Mouse (Mus musculus): ENCODE measurements around the gene Ndufs4. TPM values are rescaled to one million over a fixed set of nuclear protein-coding genes. Genes with fewer than 3 reads are reported as not detected.

Gene Ndufs4
- polyA plus RNA-seq, 1 experiment, result not detected

- no peaks in the 10 kb centered on the region for H3K4me1 ChIP-seq (ENCODE audit: control insufficient read depth, insufficient read depth, low read length)
- H3K27ac ChIP-seq (ENCODE audit: insufficient read depth, low read depth, low read length), result no peak overlapping the region
- WGBS, result 83% methylated on average over 2 of the region's 2 CpGs
- H3K4me3 ChIP-seq (ENCODE audit: insufficient read depth, low read depth, low read length), result no peak overlapping the region
- no peak for TF ChIP-seq CTCF (IDR thresholded peaks at IDR 0.05; ENCODE audit: insufficient read depth, low read depth, low read length)
These were observed 10.8 kb upstream of the Ndufs4 start for GRCm38 (mm10) chr13:114398906-114399305.

- H3K4me3 ChIP-seq (ENCODE audit: insufficient read depth, low read depth, low read length), result no peak overlapping the region
- no peaks in the 10 kb centered on the region for H3K4me1 ChIP-seq (ENCODE audit: control insufficient read depth, insufficient read depth, low read length)
- TF ChIP-seq POLR2A (IDR thresholded peaks at IDR 0.05; ENCODE audit: insufficient read depth, low read depth, low read length), result no peak
- TF ChIP-seq CTCF (IDR thresholded peaks at IDR 0.05; ENCODE audit: insufficient read depth, low read depth, low read length), result no peak
- 54% methylated on average over 9 of the region's 9 CpGs for WGBS
- H3K27ac ChIP-seq (ENCODE audit: insufficient read depth, low read depth, low read length), result no peak overlapping the region
These were observed 9.2 kb upstream of the Ndufs4 start for GRCm38 (mm10) chr13:114397281-114397680.

- Histone ChIP-seq H3K4me3 (ENCODE audit: insufficient read depth, low read depth, low read length) (no peak overlapping the region), H3K27ac (ENCODE audit: insufficient read depth, low read depth, low read length) (no peak overlapping the region), H3K4me1 (ENCODE audit: control insufficient read depth, insufficient read depth, low read length) (no peaks in the 10 kb centered on the region)
- no peak for TF ChIP-seq CTCF (IDR thresholded peaks at IDR 0.05; ENCODE audit: insufficient read depth, low read depth, low read length)
- no peak for TF ChIP-seq POLR2A (IDR thresholded peaks at IDR 0.05; ENCODE audit: insufficient read depth, low read depth, low read length)
- WGBS, result 29% methylated on average over 10 of the region's 10 CpGs
These were observed 8.8 kb upstream of the Ndufs4 start for GRCm38 (mm10) chr13:114396863-114397262.

GRCm38 (mm10) chr13:114394784-114395183 lies 6.7 kb upstream of the Ndufs4 start:
- Histone ChIP-seq H3K4me1 (ENCODE audit: control insufficient read depth, insufficient read depth, low read length) (no peaks in the 10 kb centered on the region), H3K4me3 (ENCODE audit: insufficient read depth, low read depth, low read length) (no peak overlapping the region), H3K27ac (ENCODE audit: insufficient read depth, low read depth, low read length) (no peak overlapping the region)
- WGBS, result 61% methylated on average over 2 of the region's 2 CpGs
- TF ChIP-seq POLR2A (IDR thresholded peaks at IDR 0.05; ENCODE audit: insufficient read depth, low read depth, low read length), result no peak
- no peak for TF ChIP-seq CTCF (IDR thresholded peaks at IDR 0.05; ENCODE audit: insufficient read depth, low read depth, low read length)

- no peaks in the 10 kb centered on the region for H3K4me1 ChIP-seq (ENCODE audit: control insufficient read depth, insufficient read depth, low read length)
- no peak overlapping the region for H3K27ac ChIP-seq (ENCODE audit: insufficient read depth, low read depth, low read length)
- TF ChIP-seq POLR2A (IDR thresholded peaks at IDR 0.05; ENCODE audit: insufficient read depth, low read depth, low read length) (no peak), CTCF (IDR thresholded peaks at IDR 0.05; ENCODE audit: insufficient read depth, low read depth, low read length) (no peak)
- H3K4me3 ChIP-seq (ENCODE audit: insufficient read depth, low read depth, low read length), result no peak overlapping the region
These were observed 4.4 kb upstream of the Ndufs4 start for GRCm38 (mm10) chr13:114392501-114392900.

- TF ChIP-seq CTCF (IDR thresholded peaks at IDR 0.05; ENCODE audit: insufficient read depth, low read depth, low read length), result no peak
- peak; percentile 62; the same call in 1 of the 2 replicates for TF ChIP-seq POLR2A (IDR thresholded peaks at IDR 0.05; ENCODE audit: insufficient read depth, low read depth, low read length)
- peak overlapping the region; percentile 93 for H3K27ac ChIP-seq (ENCODE audit: insufficient read depth, low read depth, low read length)
- H3K4me1 ChIP-seq (ENCODE audit: control insufficient read depth, insufficient read depth, low read length), result 0 out of 2 replicates have a peak, but pooled peaks cover 2% of the 10 kb centered on the region
- under 1% methylated on average over 37 of the region's 37 CpGs for WGBS
- H3K4me3 ChIP-seq (ENCODE audit: insufficient read depth, low read depth, low read length), result peak overlapping the region; percentile 77
These were observed 412 bp downstream of the Ndufs4 start for GRCm38 (mm10) chr13:114387521-114388171.

GRCm38 (mm10) chr13:114387074-114387487 lies 977 bp downstream of the Ndufs4 start:
- TF ChIP-seq POLR2A (IDR thresholded peaks at IDR 0.05; ENCODE audit: insufficient read depth, low read depth, low read length), result no peak
- no peak for TF ChIP-seq CTCF (IDR thresholded peaks at IDR 0.05; ENCODE audit: insufficient read depth, low read depth, low read length)
- 2% methylated on average over 10 of the region's 10 CpGs for WGBS
- no peak overlapping the region for H3K27ac ChIP-seq (ENCODE audit: insufficient read depth, low read depth, low read length)
- peaks cover 4% of the 10 kb centered on the region; the same call in 1 of the 2 replicates for H3K4me1 ChIP-seq (ENCODE audit: control insufficient read depth, insufficient read depth, low read length)
- H3K4me3 ChIP-seq (ENCODE audit: insufficient read depth, low read depth, low read length), result peak overlapping the region; percentile 77

GRCm38 (mm10) chr13:114376511-114376910 lies 11.5 kb downstream of the Ndufs4 start:
- WGBS, result 79% methylated on average over 4 of the region's 4 CpGs
- no peak overlapping the region for H3K27ac ChIP-seq (ENCODE audit: insufficient read depth, low read depth, low read length)
- TF ChIP-seq POLR2A (IDR thresholded peaks at IDR 0.05; ENCODE audit: insufficient read depth, low read depth, low read length) (no peak), CTCF (IDR thresholded peaks at IDR 0.05; ENCODE audit: insufficient read depth, low read depth, low read length) (no peak)
- no peak overlapping the region for H3K4me3 ChIP-seq (ENCODE audit: insufficient read depth, low read depth, low read length)
- H3K4me1 ChIP-seq (ENCODE audit: control insufficient read depth, insufficient read depth, low read length), result peaks cover 3% of the 10 kb centered on the region; the same call in 1 of the 2 replicates

GRCm38 (mm10) chr13:114362086-114362485 lies 26.0 kb downstream of the Ndufs4 start:
- H3K4me1 ChIP-seq (ENCODE audit: control insufficient read depth, insufficient read depth, low read length), result peaks cover 2% of the 10 kb centered on the region; the same call in 1 of the 2 replicates
- TF ChIP-seq CTCF (IDR thresholded peaks at IDR 0.05; ENCODE audit: insufficient read depth, low read depth, low read length), result no peak
- TF ChIP-seq POLR2A (IDR thresholded peaks at IDR 0.05; ENCODE audit: insufficient read depth, low read depth, low read length), result no peak
- WGBS, result 41% methylated on average over 3 of the region's 3 CpGs
- H3K27ac ChIP-seq (ENCODE audit: insufficient read depth, low read depth, low read length), result no peak overlapping the region
- H3K4me3 ChIP-seq (ENCODE audit: insufficient read depth, low read depth, low read length), result no peak overlapping the region
